ENCODE assay signal across 8 mouse cellular contexts in genomic region chr16:52452862-52453715, GRCm38 (mm10). TPM values are rescaled to one million over a fixed set of nuclear protein-coding genes. Genes with fewer than 3 reads are reported as not detected.
DNase-seq lines count a peak whose midpoint lies in the region; ATAC-seq and TF ChIP-seq lines count a peak whose summit lies in the region.

No protein-coding gene starts in this region.

- no peaks in the 10 kb centered on the region for H3K36me3 ChIP-seq in hindbrain, embryonic 10.5 days
- no peaks in the 10 kb centered on the region for H3K36me3 ChIP-seq in lung, embryonic 16.5 days (ENCODE audit: control insufficient read depth, insufficient read depth, low read length)
- H3K36me3 ChIP-seq in thymus, adult 2 months (ENCODE audit: control insufficient read depth, insufficient read depth, low read length) = no peaks in the 10 kb centered on the region

- peak; percentile 97 for ATAC-seq in lung, embryonic 16.5 days (ENCODE audit: low read depth)

- TF ChIP-seq POLR2A in thymus, adult 2 months (IDR thresholded peaks at IDR 0.05; ENCODE audit: control insufficient read depth, extremely low read depth, insufficient read depth, low read length, poor library complexity) = no peak; the same call in 1 of the 2 replicates

- TF ChIP-seq CTCF in thymus, adult 2 months (IDR thresholded peaks at IDR 0.05; ENCODE audit: borderline replicate concordance, control insufficient read depth, extremely low read depth, insufficient read depth, low read length, poor library complexity) = peak; percentile 55; the same call in 1 of the 2 replicates

- peak overlapping the region; percentile 78 for H3K9ac ChIP-seq in lung, embryonic 16.5 days (ENCODE audit: low read length)

- peak overlapping the region; percentile 61 for H3K4me3 ChIP-seq in hindbrain, embryonic 10.5 days
- H3K4me3 ChIP-seq in lung, embryonic 16.5 days (ENCODE audit: low read length) = peak overlapping the region; percentile 79
- H3K4me3 ChIP-seq in thymus, adult 2 months (ENCODE audit: control insufficient read depth, insufficient read depth, low read length) = peak overlapping the region; percentile 36

- peak overlapping the region; percentile 64; the same call in 1 of the 2 replicates for H3K27ac ChIP-seq in hindbrain, embryonic 10.5 days
- peak overlapping the region; percentile 70 for H3K27ac ChIP-seq in lung, embryonic 16.5 days (ENCODE audit: low read length)
- H3K27ac ChIP-seq in thymus, adult 2 months (ENCODE audit: control insufficient read depth, insufficient read depth, low read length) = no peak overlapping the region

- no peaks in the 10 kb centered on the region for H3K9me3 ChIP-seq in hindbrain, embryonic 10.5 days
- H3K9me3 ChIP-seq in lung, embryonic 16.5 days (ENCODE audit: control insufficient read depth, low read length) = no peaks in the 10 kb centered on the region

- peaks cover 39% of the 10 kb centered on the region for H3K4me1 ChIP-seq in hindbrain, embryonic 10.5 days (replicated peaks)
- H3K4me1 ChIP-seq in lung, embryonic 16.5 days (replicated peaks; ENCODE audit: control insufficient read depth, insufficient read depth, low read length) = peaks cover 2% of the 10 kb centered on the region; the same call in 1 of the 2 replicates
- peaks cover 33% of the 10 kb centered on the region for H3K4me1 ChIP-seq in thymus, adult 2 months (replicated peaks; ENCODE audit: control insufficient read depth, insufficient read depth, low read length)

- WGBS in hindbrain, embryonic 10.5 days = under 1% methylated on average over 51 of the region's 55 CpGs
- under 1% methylated on average over 52 of the region's 55 CpGs for WGBS in lung, embryonic 16.5 days
- 1% methylated on average over 55 of the region's 55 CpGs for WGBS in thymus, adult 2 months

- H3K27me3 ChIP-seq in hindbrain, embryonic 10.5 days (ENCODE audit: insufficient read depth, poor library complexity, severe bottlenecking) = peaks cover 26% of the 10 kb centered on the region
- no peaks in the 10 kb centered on the region for H3K27me3 ChIP-seq in lung, embryonic 16.5 days (ENCODE audit: control insufficient read depth, insufficient read depth, low read depth, low read length)
- peaks cover 17% of the 10 kb centered on the region; the same call in 1 of the 2 replicates for H3K27me3 ChIP-seq in thymus, adult 2 months (ENCODE audit: control insufficient read depth, insufficient read depth, low read length)

- peak; percentile 98 for DNase-seq in NIH3T3 (ENCODE audit: low read depth)
- peak; percentile 99 for DNase-seq in cerebellum, postnatal 10 days
- peak; percentile 95 to 97 for DNase-seq in frontal cortex, adult 2 months (ENCODE audit: extremely low spot score in 1 of 2, low spot score in 1 of 2)
- DNase-seq in hindbrain, embryonic 10.5 days (ENCODE audit: low spot score) = peak; percentile 97
- peak; percentile 98 for DNase-seq in layer of hippocampus, adult 9-11 months
- DNase-seq in ovary, adult 18-20 months (ENCODE audit: low spot score) = peak; percentile 97
- DNase-seq in thymus, adult 2 months = peak; percentile 92

- peak overlapping the region; percentile 89 for H3K4me2 ChIP-seq in lung, embryonic 16.5 days (ENCODE audit: low read depth, low read length)

RNA-seq across cellular contexts. Expression of gene Alcam, which starts 0.8 kb away (rescaled TPM):
- 39.3 and 65.1 TPM in 2 replicates for polyA plus RNA-seq in frontal cortex, adult 2 months (2012; rRNA removed)
- 16.8 and 18.2 TPM in 2 replicates for polyA plus RNA-seq in hindbrain, embryonic 10.5 days (2016; fragmentation: Nextera tagmentation; extraction: Ambion mirVana)
- 43.0 and 45.7 TPM in 2 replicates for polyA plus RNA-seq in lung, embryonic 16.5 days (2015; fragmentation: Nextera tagmentation; extraction: Ambion mirVana)
- 7.3 and 7.7 TPM in 2 replicates for polyA plus RNA-seq in thymus, adult 2 months (2012; rRNA removed)
